Mouse (Mus musculus): ENCODE measurements around the gene Ssmem1. TPM values are rescaled to one million over a fixed set of nuclear protein-coding genes. Genes with fewer than 3 reads are reported as not detected.

The Ssmem1 gene
- polyA plus RNA-seq, 1 experiment, result not detected

DNA sequence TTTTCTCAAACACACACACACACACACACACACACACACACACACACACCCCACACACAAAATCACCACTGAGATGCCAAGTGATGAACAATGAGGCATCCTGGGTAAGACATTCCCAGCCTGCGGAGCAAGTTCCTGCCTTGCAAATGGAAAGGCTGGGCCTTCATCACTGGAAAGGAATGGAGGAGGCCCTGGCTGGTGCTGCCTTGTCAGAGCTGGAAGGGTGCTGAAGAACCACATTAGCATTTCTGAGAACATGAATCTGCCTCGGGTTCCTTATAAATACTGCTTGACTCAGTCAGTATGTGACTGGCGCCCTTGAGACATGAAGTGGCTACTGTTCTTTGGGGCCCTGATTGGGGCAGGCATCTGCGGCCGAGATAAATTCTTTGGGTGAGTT is 58.4 kb downstream of the Ssmem1 start, which contains the start of gene Cpa4:
TSS of gene Cpa4 (plus strand) at position 301 of the 400 bp plus-strand sequence.
- H3K27ac ChIP-seq (ENCODE audit: insufficient read depth, low read depth, low read length), result no peak within 1 kb of the TSS
- no peak for TF ChIP-seq POLR2A (IDR thresholded peaks at IDR 0.05; ENCODE audit: borderline replicate concordance, low read depth, low read length)
- TF ChIP-seq CTCF (IDR thresholded peaks at IDR 0.05; ENCODE audit: low read depth, low read length), result no peak
- no peaks in the 10 kb centered on the region for H3K4me1 ChIP-seq (ENCODE audit: control insufficient read depth, insufficient read depth, low read length)
- H3K4me3 ChIP-seq (ENCODE audit: insufficient read depth, low read length), result no peak within 1 kb of the TSS

DNA sequence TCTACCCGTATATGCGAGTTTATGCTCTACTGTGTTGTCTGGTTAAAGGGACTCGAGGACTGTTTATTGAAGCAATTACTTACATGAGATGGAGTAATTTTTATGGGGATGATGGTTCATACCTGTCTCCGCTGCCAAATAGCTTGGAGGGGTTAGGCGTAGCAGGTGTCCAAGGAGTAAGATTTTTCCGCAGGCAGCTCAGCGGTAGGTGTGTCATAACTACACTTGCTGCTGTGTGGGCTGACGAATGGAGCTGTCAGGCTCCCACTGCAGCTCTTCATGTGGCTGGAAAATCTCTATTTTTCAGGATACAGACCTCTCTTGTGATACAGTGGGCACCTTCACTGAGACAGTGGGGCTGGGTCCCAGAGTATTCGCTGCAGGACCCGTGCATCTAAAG is 59.7 kb downstream of the Ssmem1 start:
- no peak for TF ChIP-seq CTCF (IDR thresholded peaks at IDR 0.05; ENCODE audit: low read depth, low read length)
- no peak for TF ChIP-seq POLR2A (IDR thresholded peaks at IDR 0.05; ENCODE audit: borderline replicate concordance, low read depth, low read length)
- H3K27ac ChIP-seq (ENCODE audit: insufficient read depth, low read depth, low read length), result no peak overlapping the region
- no peak overlapping the region for H3K4me3 ChIP-seq (ENCODE audit: insufficient read depth, low read length)
- no peaks in the 10 kb centered on the region for H3K4me1 ChIP-seq (ENCODE audit: control insufficient read depth, insufficient read depth, low read length)

Other genes with a start within 250 kb of the Ssmem1 start
- gene Ube2h, start 205.3 kb upstream of the Ssmem1 start, polyA plus RNA-seq (2012; ENCODE audit: insufficient read depth, insufficient read length, missing spikeins), result 38.6 and 39.4 TPM in 2 replicates
- gene Zc3hc1, start 118.8 kb upstream of the Ssmem1 start, polyA plus RNA-seq (2012; ENCODE audit: insufficient read depth, insufficient read length, missing spikeins), result 16.7 and 18.9 TPM in 2 replicates
- 17.3 and 18.1 TPM in 2 replicates for gene Klhdc10, start 108.0 kb upstream of the Ssmem1 start, polyA plus RNA-seq (2012; ENCODE audit: insufficient read depth, insufficient read length, missing spikeins)
- 23.9 and 31.8 TPM in 2 replicates for gene Tmem209, start 66 bp upstream of the Ssmem1 start, polyA plus RNA-seq (2012; ENCODE audit: insufficient read depth, insufficient read length, missing spikeins)
- not detected in 2 replicates for gene Cpa2, start 31.7 kb downstream of the Ssmem1 start, polyA plus RNA-seq (2012; ENCODE audit: insufficient read depth, insufficient read length, missing spikeins)
- not detected in 2 replicates for gene Cpa4, start 58.5 kb downstream of the Ssmem1 start, polyA plus RNA-seq (2012; ENCODE audit: insufficient read depth, insufficient read length, missing spikeins)
- not detected in 2 replicates for gene Cpa5, start 101.2 kb downstream of the Ssmem1 start, polyA plus RNA-seq (2012; ENCODE audit: insufficient read depth, insufficient read length, missing spikeins)
- not detected in 2 replicates for gene Cpa1, start 129.4 kb downstream of the Ssmem1 start, polyA plus RNA-seq (2012; ENCODE audit: insufficient read depth, insufficient read length, missing spikeins)
- gene Cep41, start 183.9 kb downstream of the Ssmem1 start, polyA plus RNA-seq (2012; ENCODE audit: insufficient read depth, insufficient read length, missing spikeins), result 2.3 and 4.4 TPM in 2 replicates
- not detected in 2 replicates for gene Mest, start 213.7 kb downstream of the Ssmem1 start, polyA plus RNA-seq (2012; ENCODE audit: insufficient read depth, insufficient read length, missing spikeins)